8 mouse cellular contexts compared by ENCODE assay signal in the genomic region with DNA sequence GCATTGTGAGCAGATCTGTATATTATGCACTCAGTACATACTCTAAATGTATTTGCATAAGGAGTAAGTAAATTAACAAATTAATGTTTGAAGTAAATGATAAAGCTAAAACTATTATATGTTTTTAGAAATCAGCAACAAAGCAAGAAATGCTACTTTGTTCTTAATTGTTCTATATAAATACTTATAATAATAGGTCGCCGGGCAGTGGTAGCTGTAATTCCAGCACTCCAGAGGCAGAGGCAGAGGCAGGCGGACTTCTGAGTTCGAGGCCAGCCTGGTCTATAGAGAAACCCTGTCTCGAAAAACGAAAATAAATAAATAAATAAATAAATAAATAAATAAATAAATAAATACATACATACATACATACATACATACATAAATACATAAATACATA.
DNase-seq lines count a peak whose midpoint lies in the region; ATAC-seq and TF ChIP-seq lines count a peak whose summit lies in the region.
"Not testable (repeated sequence)": the region's sequence is repeated elsewhere in the genome, so short reads cannot be mapped to it uniquely, and the experiment has no call there.

No protein-coding gene starts in this region.

- not testable (repeated sequence) for TF ChIP-seq CTCF in forebrain, postnatal 0 days (IDR thresholded peaks at IDR 0.05; ENCODE audit: low read depth)

- H3K4me3 ChIP-seq in forebrain, postnatal 0 days (ENCODE audit: low read depth, low read length); liver, embryonic 16.5 days (ENCODE audit: low read depth, low read length): not testable (repeated sequence)

- H3K4me1 ChIP-seq in forebrain, postnatal 0 days (ENCODE audit: insufficient read depth); liver, embryonic 16.5 days (ENCODE audit: control insufficient read depth, low read depth, low read length): not testable (repeated sequence)

- H3K4me2 ChIP-seq in forebrain, postnatal 0 days (ENCODE audit: low read depth); liver, embryonic 16.5 days (ENCODE audit: low read depth, low read length): not testable (repeated sequence)

- ATAC-seq in forebrain, postnatal 0 days = not testable (repeated sequence)
- peak; percentile 71; the same call in 1 of the 2 replicates for ATAC-seq in liver, embryonic 16.5 days (ENCODE audit: low read depth)
- 0 out of 2 replicates have a peak, but pooled peaks have one; percentile 34 for ATAC-seq in neutrophil, adult 5-6 weeks (ENCODE audit: extremely low read depth, insufficient number of reproducible peaks, low FRiP score, poor library complexity, severe bottlenecking)

- intact Hi-C loops in heart, postnatal 25 days (cut with DNase I) = loop anchor here (5.0 to 10.0 kb wide), 2 partner anchors 166 to 313 kb away; no protein-coding TSS in a partner anchor

- not testable (repeated sequence) for H3K9me3 ChIP-seq in forebrain, postnatal 0 days (ENCODE audit: low read length); liver, embryonic 16.5 days (replicated peaks; ENCODE audit: control insufficient read depth, low read length)

- H3K36me3 ChIP-seq in forebrain, postnatal 0 days (ENCODE audit: insufficient read depth); liver, embryonic 16.5 days (ENCODE audit: control insufficient read depth, insufficient read depth): not testable (repeated sequence)

- not testable (repeated sequence) for H3K27me3 ChIP-seq in forebrain, postnatal 0 days (ENCODE audit: insufficient read depth, low read length); liver, embryonic 16.5 days (ENCODE audit: control insufficient read depth, insufficient read depth, low read depth, low read length)

- peak; percentile 74 for DNase-seq in MN1 (ENCODE audit: low spot score)
- DNase-seq in cerebellum, adult 8-10 months = peak; percentile 51
- DNase-seq in forebrain, postnatal 0 days = peak; percentile 40
- DNase-seq in heart, postnatal 25 days (ENCODE audit: low spot score) = peak; percentile 23
- peak; percentile 22 to 71 for DNase-seq in layer of hippocampus, adult 18-20 months (ENCODE audit: low spot score in 2 of 2)
- DNase-seq in thymus, adult 18-20 months = peak; percentile 28 to 41

- whole genome bisulfite sequencing in forebrain, postnatal 0 days = 82% methylated on average over 6 of the region's 6 CpGs
- 62% methylated on average over 6 of the region's 6 CpGs for WGBS in liver, embryonic 16.5 days (ENCODE audit: insufficient replicate concordance)

- not testable (repeated sequence) for H3K27ac ChIP-seq in forebrain, postnatal 0 days (ENCODE audit: low read depth, low read length); liver, embryonic 16.5 days (ENCODE audit: low read length)

- not testable (repeated sequence) for H3K9ac ChIP-seq in forebrain, postnatal 0 days; liver, embryonic 16.5 days (ENCODE audit: low read depth, low read length)

Comparison
In these comparisons a context has a peak if more than half of its experiments do, and no peak if none do; other contexts are left out.
1. DNase-seq: peak in every context shown above with its lines; median percentile 74 in MN1; 51 in cerebellum, adult 8-10 months; 46 in layer of hippocampus, adult 18-20 months; 40 in forebrain, postnatal 0 days; 34 in thymus, adult 18-20 months; 23 in heart, postnatal 25 days.